Mouse (Mus musculus): Measurements from ENCODE around the gene Sstr4. TPM values are rescaled to one million over a fixed set of nuclear protein-coding genes. Genes with fewer than 3 reads are reported as not detected.

Gene Sstr4
- polyA plus RNA-seq, 1 experiment from 2014 or later: not detected

GRCm38 (mm10) chr2:148371743-148372630 is 23.2 kb upstream of the Sstr4 start:
- 35% methylated on average over 4 of the region's 4 CpGs for WGBS (ENCODE audit: insufficient replicate concordance)
- no peak overlapping the region for H3K9ac ChIP-seq (ENCODE audit: low read depth, low read length)
- no peak overlapping the region for H3K4me2 ChIP-seq (ENCODE audit: low read depth, low read length)
- H3K9me3 ChIP-seq (replicated peaks; ENCODE audit: control insufficient read depth, low read length): no peaks in the 10 kb centered on the region
- ATAC-seq (ENCODE audit: low read depth): no peak
- no peak overlapping the region for H3K4me3 ChIP-seq (ENCODE audit: low read depth, low read length)
- no peaks in the 10 kb centered on the region for H3K4me1 ChIP-seq (ENCODE audit: control insufficient read depth, low read depth, low read length)
- H3K27me3 ChIP-seq (ENCODE audit: control insufficient read depth, insufficient read depth, low read depth, low read length): no peaks in the 10 kb centered on the region
- H3K27ac ChIP-seq (ENCODE audit: low read length): no peak overlapping the region
- H3K36me3 ChIP-seq (ENCODE audit: control insufficient read depth, insufficient read depth): no peaks in the 10 kb centered on the region

GRCm38 (mm10) chr2:148373602-148374071 is 21.5 kb upstream of the Sstr4 start:
- no peak for ATAC-seq (ENCODE audit: low read depth)
- Histone ChIP-seq H3K4me3 (ENCODE audit: low read depth, low read length) (no peak overlapping the region), H3K9me3 (replicated peaks; ENCODE audit: control insufficient read depth, low read length) (no peaks in the 10 kb centered on the region), H3K27ac (ENCODE audit: low read length) (no peak overlapping the region), H3K27me3 (ENCODE audit: control insufficient read depth, insufficient read depth, low read depth, low read length) (no peaks in the 10 kb centered on the region), H3K9ac (ENCODE audit: low read depth, low read length) (no peak overlapping the region), H3K4me2 (ENCODE audit: low read depth, low read length) (no peak overlapping the region), H3K4me1 (ENCODE audit: control insufficient read depth, low read depth, low read length) (no peaks in the 10 kb centered on the region), H3K36me3 (ENCODE audit: control insufficient read depth, insufficient read depth) (no peaks in the 10 kb centered on the region)
- 29% methylated on average over 2 of the region's 2 CpGs for WGBS (ENCODE audit: insufficient replicate concordance)

GRCm38 (mm10) chr2:148375326-148376150 is 19.6 kb upstream of the Sstr4 start:
- Histone ChIP-seq H3K9me3 (replicated peaks; ENCODE audit: control insufficient read depth, low read length) (no peaks in the 10 kb centered on the region), H3K9ac (ENCODE audit: low read depth, low read length) (no peak overlapping the region), H3K4me3 (ENCODE audit: low read depth, low read length) (no peak overlapping the region), H3K4me1 (ENCODE audit: control insufficient read depth, low read depth, low read length) (no peaks in the 10 kb centered on the region), H3K27me3 (ENCODE audit: control insufficient read depth, insufficient read depth, low read depth, low read length) (no peaks in the 10 kb centered on the region), H3K27ac (ENCODE audit: low read length) (no peak overlapping the region), H3K4me2 (ENCODE audit: low read depth, low read length) (no peak overlapping the region), H3K36me3 (ENCODE audit: control insufficient read depth, insufficient read depth) (no peaks in the 10 kb centered on the region)
- 37% methylated on average over 10 of the region's 10 CpGs for WGBS (ENCODE audit: insufficient replicate concordance)
- no peak for ATAC-seq (ENCODE audit: low read depth)

GRCm38 (mm10) chr2:148378817-148379342 is 16.3 kb upstream of the Sstr4 start:
- H3K27ac ChIP-seq (ENCODE audit: low read length): no peak overlapping the region
- H3K9ac ChIP-seq (ENCODE audit: low read depth, low read length): no peak overlapping the region
- no peaks in the 10 kb centered on the region for H3K4me1 ChIP-seq (ENCODE audit: control insufficient read depth, low read depth, low read length)
- 16% methylated on average over 1 of the region's 1 CpGs for WGBS (ENCODE audit: insufficient replicate concordance)
- no peaks in the 10 kb centered on the region for H3K27me3 ChIP-seq (ENCODE audit: control insufficient read depth, insufficient read depth, low read depth, low read length)
- H3K4me3 ChIP-seq (ENCODE audit: low read depth, low read length): no peak overlapping the region
- no peak overlapping the region for H3K4me2 ChIP-seq (ENCODE audit: low read depth, low read length)
- H3K9me3 ChIP-seq (replicated peaks; ENCODE audit: control insufficient read depth, low read length): no peaks in the 10 kb centered on the region
- H3K36me3 ChIP-seq (ENCODE audit: control insufficient read depth, insufficient read depth): no peaks in the 10 kb centered on the region
- no peak for ATAC-seq (ENCODE audit: low read depth)

- 57% methylated on average over 1 of the region's 1 CpGs for WGBS (ENCODE audit: insufficient replicate concordance)
- no peak for ATAC-seq (ENCODE audit: low read depth)
- no peaks in the 10 kb centered on the region for H3K27me3 ChIP-seq (ENCODE audit: control insufficient read depth, insufficient read depth, low read depth, low read length)
Measured at GRCm38 (mm10) chr2:148379899-148380413, 15.2 kb upstream of the Sstr4 start.

GRCm38 (mm10) chr2:148381076-148381475 is 14.1 kb upstream of the Sstr4 start:
- Histone ChIP-seq H3K27me3 (ENCODE audit: control insufficient read depth, insufficient read depth, low read depth, low read length) (no peaks in the 10 kb centered on the region), H3K27ac (ENCODE audit: low read length) (no peak overlapping the region), H3K4me2 (ENCODE audit: low read depth, low read length) (no peak overlapping the region), H3K9ac (ENCODE audit: low read depth, low read length) (no peak overlapping the region), H3K9me3 (replicated peaks; ENCODE audit: control insufficient read depth, low read length) (no peaks in the 10 kb centered on the region), H3K4me3 (ENCODE audit: low read depth, low read length) (no peak overlapping the region), H3K36me3 (ENCODE audit: control insufficient read depth, insufficient read depth) (no peaks in the 10 kb centered on the region), H3K4me1 (ENCODE audit: control insufficient read depth, low read depth, low read length) (no peaks in the 10 kb centered on the region)
- ATAC-seq (ENCODE audit: low read depth): no peak
- WGBS (ENCODE audit: insufficient replicate concordance): 53% methylated on average over 2 of the region's 2 CpGs

More at GRCm38 (mm10) chr2:148379899-148380413, 15.2 kb upstream of the Sstr4 start:
- no peak overlapping the region for H3K27ac ChIP-seq (ENCODE audit: low read length)
- H3K4me1 ChIP-seq (ENCODE audit: control insufficient read depth, low read depth, low read length): no peaks in the 10 kb centered on the region
- H3K4me3 ChIP-seq (ENCODE audit: low read depth, low read length): no peak overlapping the region
- no peak overlapping the region for H3K4me2 ChIP-seq (ENCODE audit: low read depth, low read length)
- no peaks in the 10 kb centered on the region for H3K36me3 ChIP-seq (ENCODE audit: control insufficient read depth, insufficient read depth)
- no peak overlapping the region for H3K9ac ChIP-seq (ENCODE audit: low read depth, low read length)
- H3K9me3 ChIP-seq (replicated peaks; ENCODE audit: control insufficient read depth, low read length): no peaks in the 10 kb centered on the region

- no peak overlapping the region for H3K27ac ChIP-seq (ENCODE audit: low read length)
- H3K27me3 ChIP-seq (ENCODE audit: control insufficient read depth, insufficient read depth, low read depth, low read length): no peaks in the 10 kb centered on the region
- no peaks in the 10 kb centered on the region for H3K9me3 ChIP-seq (replicated peaks; ENCODE audit: control insufficient read depth, low read length)
- no peaks in the 10 kb centered on the region for H3K36me3 ChIP-seq (ENCODE audit: control insufficient read depth, insufficient read depth)
- no peak overlapping the region for H3K9ac ChIP-seq (ENCODE audit: low read depth, low read length)
- no peak overlapping the region for H3K4me3 ChIP-seq (ENCODE audit: low read depth, low read length)
- H3K4me1 ChIP-seq (ENCODE audit: control insufficient read depth, low read depth, low read length): no peaks in the 10 kb centered on the region
- WGBS (ENCODE audit: insufficient replicate concordance): 72% methylated on average over 3 of the region's 3 CpGs
- ATAC-seq (ENCODE audit: low read depth): no peak
- H3K4me2 ChIP-seq (ENCODE audit: low read depth, low read length): no peak overlapping the region
Measured at GRCm38 (mm10) chr2:148386476-148386875, 8.7 kb upstream of the Sstr4 start.

- Histone ChIP-seq H3K9me3 (replicated peaks; ENCODE audit: control insufficient read depth, low read length) (no peaks in the 10 kb centered on the region), H3K36me3 (ENCODE audit: control insufficient read depth, insufficient read depth) (no peaks in the 10 kb centered on the region), H3K27me3 (ENCODE audit: control insufficient read depth, insufficient read depth, low read depth, low read length) (no peaks in the 10 kb centered on the region), H3K9ac (ENCODE audit: low read depth, low read length) (no peak overlapping the region), H3K4me2 (ENCODE audit: low read depth, low read length) (no peak overlapping the region), H3K4me1 (ENCODE audit: control insufficient read depth, low read depth, low read length) (no peaks in the 10 kb centered on the region), H3K4me3 (ENCODE audit: low read depth, low read length) (no peak overlapping the region), H3K27ac (ENCODE audit: low read length) (no peak overlapping the region)
- ATAC-seq (ENCODE audit: low read depth): no peak
- 64% methylated on average over 2 of the region's 2 CpGs for WGBS (ENCODE audit: insufficient replicate concordance)
Measured at GRCm38 (mm10) chr2:148386927-148387326, 8.2 kb upstream of the Sstr4 start.
